Comparison of ENCODE assay signal across 14 mouse cellular contexts in the genomic region with DNA sequence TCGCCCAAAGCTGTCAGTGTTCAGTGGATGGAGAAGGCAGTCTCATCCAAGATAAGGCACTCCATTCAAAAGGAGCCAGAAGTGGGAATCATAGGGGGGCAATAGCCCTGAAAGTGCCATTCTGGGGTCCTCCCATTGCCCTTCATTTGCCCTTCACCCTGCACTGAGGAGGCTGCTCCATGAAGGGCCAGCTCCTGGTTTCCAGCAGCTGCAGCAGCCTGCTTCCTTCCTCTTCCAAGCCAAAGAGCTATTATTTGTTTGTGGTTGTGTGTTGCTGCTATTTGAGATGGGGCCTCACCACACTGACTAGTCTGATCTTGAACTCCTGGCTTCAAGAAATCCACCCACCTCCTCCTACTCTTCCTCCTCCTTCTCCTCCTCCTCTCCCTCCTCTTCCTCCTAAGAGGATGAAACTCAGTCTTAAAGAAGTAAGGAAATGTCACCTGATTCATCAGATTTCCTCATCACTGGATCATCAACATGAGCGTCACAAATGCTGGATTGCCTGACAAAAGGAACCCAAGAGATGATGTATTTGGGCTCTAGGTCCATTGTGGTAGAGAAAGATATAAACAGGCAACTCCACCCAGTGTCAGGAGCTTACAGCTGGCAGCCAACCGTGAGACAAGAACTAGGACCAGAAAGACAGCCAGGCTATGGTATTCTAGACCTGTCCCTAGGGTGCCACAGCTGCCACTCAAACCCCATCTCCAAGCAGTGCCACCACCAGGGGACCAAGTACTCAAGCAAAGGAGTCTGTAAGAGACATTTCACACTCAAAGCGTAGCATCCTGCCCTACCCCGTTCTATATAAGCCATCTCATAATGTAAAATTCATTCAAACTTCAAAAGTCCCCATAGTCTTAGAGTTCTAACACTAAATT. TPM values are rescaled to one million over a fixed set of nuclear protein-coding genes. Genes with fewer than 3 reads are reported as not detected.
DNase-seq lines count a peak whose midpoint lies in the region; ATAC-seq and TF ChIP-seq lines count a peak whose summit lies in the region.
"Had no signal": no experiment of that assay in that cellular context is flagged by ENCODE, and none has a peak within 500 bp of the region (broad histone marks: within the 10 kb centered on the region; RNA-seq: fewer than 3 reads in every experiment).

No protein-coding gene starts in this region.

- no peak overlapping the region for H3K4me3 ChIP-seq in liver, postnatal 0 days (ENCODE audit: low read depth, low read length)
- no peak overlapping the region for H3K4me3 ChIP-seq in liver, embryonic 11.5 days (ENCODE audit: low read depth, low read length)
- H3K4me3 ChIP-seq in MEL (ENCODE audit: control insufficient read depth in 1 of 2, insufficient read depth in 1 of 2, low read depth in 2 of 2, low read length in 2 of 2) = no peak overlapping the region
- H3K4me3 ChIP-seq in heart, embryonic 10.5 days = no peak overlapping the region
- H3K4me3 ChIP-seq: erythroblast, embryonic 14.5 days; forebrain, embryonic 15.5 days; hindbrain, embryonic 15.5 days; midbrain, embryonic 13.5 days; stomach, embryonic 15.5 days had no signal

- DNase-seq in liver, postnatal 0 days = peak; percentile 49
- no peak for DNase-seq in liver, embryonic 11.5 days (ENCODE audit: low spot score)
- peak; percentile 73 to 79 for DNase-seq in B cell, adult 2 months
- no peak for DNase-seq in MEL (ENCODE audit: low read depth, low spot score)
- no peak for DNase-seq in heart, embryonic 10.5 days (ENCODE audit: low spot score)
- no peak for DNase-seq in adrenal gland, postnatal 36 days
- DNase-seq: heart, adult 18-20 months; lung, embryonic 14.5 days had no signal

- peaks cover 39% of the 10 kb centered on the region for H3K4me1 ChIP-seq in liver, postnatal 0 days (ENCODE audit: insufficient read depth)
- peaks cover 24% of the 10 kb centered on the region for H3K4me1 ChIP-seq in liver, embryonic 11.5 days (replicated peaks; ENCODE audit: control insufficient read depth, insufficient read depth, low read length)
- peaks cover 8 to 48% of the 10 kb centered on the region in 2 experiments for H3K4me1 ChIP-seq in MEL (ENCODE audit: control insufficient read depth in 1 of 2, insufficient read depth in 2 of 2, low read length in 2 of 2)
- H3K4me1 ChIP-seq in heart, embryonic 10.5 days = peaks cover 23% of the 10 kb centered on the region; the same call in 1 of the 2 replicates

- no peak for TF ChIP-seq EP300 in liver, postnatal 0 days (IDR thresholded peaks at IDR 0.05; ENCODE audit: low read depth)
- TF ChIP-seq EP300 in MEL (IDR thresholded peaks at IDR 0.05; ENCODE audit: low read depth in 1 of 2, low read length in 2 of 2) = no peak

- WGBS in liver, postnatal 0 days (ENCODE audit: insufficient replicate concordance) = 62% methylated on average over 5 of the region's 5 CpGs
- WGBS in liver, embryonic 11.5 days = 64% methylated on average over 5 of the region's 5 CpGs
- WGBS in heart, embryonic 10.5 days = 78% methylated on average over 5 of the region's 5 CpGs

- H3K9me3 ChIP-seq in liver, postnatal 0 days (ENCODE audit: low read length) = no peaks in the 10 kb centered on the region
- H3K9me3 ChIP-seq in liver, embryonic 11.5 days (ENCODE audit: control insufficient read depth, low read length) = no peaks in the 10 kb centered on the region
- H3K9me3 ChIP-seq in MEL (replicated peaks; ENCODE audit: insufficient read depth, low read length) = no peaks in the 10 kb centered on the region
- no peaks in the 10 kb centered on the region for H3K9me3 ChIP-seq in heart, embryonic 10.5 days
- H3K9me3 ChIP-seq: forebrain, embryonic 15.5 days; hindbrain, embryonic 15.5 days; midbrain, embryonic 13.5 days; stomach, embryonic 15.5 days had no signal

- H3K27ac ChIP-seq in liver, postnatal 0 days (ENCODE audit: low read depth) = no peak overlapping the region
- no peak overlapping the region for H3K27ac ChIP-seq in liver, embryonic 11.5 days (ENCODE audit: low read depth, low read length)
- H3K27ac ChIP-seq in MEL (ENCODE audit: control insufficient read depth, low read depth, low read length) = 0 out of 2 replicates have a peak overlapping the region, but pooled peaks have one; percentile 5
- H3K27ac ChIP-seq in heart, embryonic 10.5 days = no peak overlapping the region
- H3K27ac ChIP-seq: forebrain, embryonic 15.5 days; hindbrain, embryonic 15.5 days; midbrain, embryonic 13.5 days; stomach, embryonic 15.5 days had no signal

- no peak for TF ChIP-seq RAD21 in MEL (IDR thresholded peaks at IDR 0.05; ENCODE audit: low read depth, low read length)

- no peaks in the 10 kb centered on the region for H3K36me3 ChIP-seq in liver, postnatal 0 days (replicated peaks; ENCODE audit: insufficient read depth, low read length)
- no peaks in the 10 kb centered on the region for H3K36me3 ChIP-seq in liver, embryonic 11.5 days (ENCODE audit: control insufficient read depth, insufficient read depth, low read length)
- peaks cover 3 to 41% of the 10 kb centered on the region in 2 experiments for H3K36me3 ChIP-seq in MEL (ENCODE audit: control insufficient read depth in 1 of 2, insufficient read depth in 2 of 2, low read length in 2 of 2)
- no peaks in the 10 kb centered on the region for H3K36me3 ChIP-seq in heart, embryonic 10.5 days
- H3K36me3 ChIP-seq: forebrain, embryonic 15.5 days; hindbrain, embryonic 15.5 days; midbrain, embryonic 13.5 days; stomach, embryonic 15.5 days had no signal

- TF ChIP-seq CTCF in liver, postnatal 0 days (IDR thresholded peaks at IDR 0.05; ENCODE audit: low read depth) = peak; percentile 35
- no peak for TF ChIP-seq CTCF in MEL (IDR thresholded peaks at IDR 0.05 in 2 of 3, conservative IDR thresholded peaks at IDR 0.05 in 1 of 3; ENCODE audit: control insufficient read depth in 1 of 3, insufficient read depth in 1 of 3, low read depth in 2 of 3, low read length in 3 of 3, poor library complexity in 1 of 3, severe bottlenecking in 1 of 3)

- no peak for ATAC-seq in liver, postnatal 0 days
- ATAC-seq in liver, embryonic 11.5 days (replicated peaks; ENCODE audit: low FRiP score) = no peak
- ATAC-seq in megakaryocyte-erythroid progenitor cell, adult 5-6 weeks (replicated peaks; ENCODE audit: low FRiP score, low TSS enrichment, poor library complexity, severe bottlenecking) = peak; percentile 71
- ATAC-seq: forebrain, embryonic 15.5 days; midbrain, embryonic 13.5 days had no signal

- H3K9ac ChIP-seq in liver, postnatal 0 days (replicated peaks) = no peak overlapping the region
- no peak overlapping the region for H3K9ac ChIP-seq in liver, embryonic 11.5 days (ENCODE audit: low read depth, low read length)
- no peak overlapping the region for H3K9ac ChIP-seq in MEL (ENCODE audit: control insufficient read depth, low read depth, low read length, poor library complexity, severe bottlenecking)
- H3K9ac ChIP-seq: forebrain, embryonic 15.5 days; hindbrain, embryonic 15.5 days; lung, embryonic 14.5 days; midbrain, embryonic 13.5 days; stomach, embryonic 15.5 days had no signal

- no peak for TF ChIP-seq POLR2A in MEL (IDR thresholded peaks at IDR 0.05; ENCODE audit: control insufficient read depth in 1 of 2, insufficient read depth in 1 of 2, low read depth in 1 of 2, low read length in 2 of 2, poor library complexity in 1 of 2)

- no peak overlapping the region for H3K4me2 ChIP-seq in liver, postnatal 0 days (ENCODE audit: low read depth, low read length)
- no peak overlapping the region for H3K4me2 ChIP-seq in liver, embryonic 11.5 days
- H3K4me2 ChIP-seq: forebrain, embryonic 15.5 days; hindbrain, embryonic 15.5 days; lung, embryonic 14.5 days; midbrain, embryonic 13.5 days; stomach, embryonic 15.5 days had no signal

- peaks cover 80% of the 10 kb centered on the region for H3K79me2 ChIP-seq in MEL (ENCODE audit: control insufficient read depth, insufficient read depth, low read length, poor library complexity)

- no peaks in the 10 kb centered on the region for H3K27me3 ChIP-seq in liver, postnatal 0 days (ENCODE audit: insufficient read depth, low read length)
- H3K27me3 ChIP-seq in liver, embryonic 11.5 days (replicated peaks; ENCODE audit: control insufficient read depth, insufficient read depth, low read length) = no peaks in the 10 kb centered on the region
- H3K27me3 ChIP-seq in MEL (ENCODE audit: control insufficient read depth in 1 of 2, insufficient read depth in 2 of 2, low read length in 2 of 2) = no peaks in the 10 kb centered on the region
- H3K27me3 ChIP-seq in heart, embryonic 10.5 days (ENCODE audit: insufficient read depth, poor library complexity, severe bottlenecking) = no peaks in the 10 kb centered on the region; the same call in 1 of the 2 replicates
- H3K27me3 ChIP-seq: forebrain, embryonic 15.5 days; hindbrain, embryonic 15.5 days; midbrain, embryonic 13.5 days; stomach, embryonic 15.5 days had no signal

TF ChIP-seq in MEL, 35 proteins besides CTCF, POLR2A, EP300 and RAD21:
- TF ChIP-seq MAX (IDR thresholded peaks at IDR 0.05; ENCODE audit: low read length) (no peak), TCF12 (IDR thresholded peaks at IDR 0.05; ENCODE audit: low read depth, low read length) (no peak), E2F4 (IDR thresholded peaks at IDR 0.05; ENCODE audit: borderline replicate concordance, low read depth, low read length) (no peak), MAZ (IDR thresholded peaks at IDR 0.05; ENCODE audit: low read depth, low read length) (no peak)
TF ChIP-seq in MEL: peak in this region for 0.

RNA-seq across cellular contexts. Expression of a gene that starts 11.3 kb away (rescaled TPM):
- polyA plus RNA-seq in liver, postnatal 0 days (2015; fragmentation: Nextera tagmentation; extraction: Ambion mirVana) = 4.2 and 5.4 TPM in 2 replicates
- polyA plus RNA-seq in liver, embryonic 11.5 days (2014; fragmentation: Nextera tagmentation; extraction: Ambion mirVana) = 12.8 and 14.1 TPM in 2 replicates
- total RNA-seq in MEL (2012; rRNA removed) = 14.3 and 14.9 TPM in 2 replicates
- polyA plus RNA-seq in MEL (2012; ENCODE audit: insufficient read depth in 1 of 2, insufficient read length in 2 of 2, low read depth in 1 of 2, low replicate concordance in 2 of 2, missing spikeins in 1 of 2) = 10 to 100 TPM in 1 of 2 experiments, not detected in 1; 18.1 TPM
- total RNA-seq in megakaryocyte-erythroid progenitor cell, adult 5-6 weeks (2014; fragmentation: Nextera tagmentation) = 16.0 and 18.4 TPM in 2 replicates
- total RNA-seq in megakaryocyte-erythroid progenitor cell, adult 5-6 weeks (2017) = 11.0 and 13.8 TPM in 2 replicates
- 3.3 and 7.6 TPM in 2 replicates for polyA plus RNA-seq in heart, embryonic 10.5 days (2016; fragmentation: Nextera tagmentation; extraction: Ambion mirVana)
- total RNA-seq in adrenal gland, postnatal 36 days (2021) = 10 to 100 TPM; 38.9 to 58.6 TPM

Comparison
In these comparisons a context has a peak if more than half of its experiments do, and no peak if none do; other contexts are left out.
1. DNase-seq: peak in liver, postnatal 0 days (single experiment) and B cell, adult 2 months (2 of 2); none in liver, embryonic 11.5 days (single experiment), MEL (single experiment), heart, embryonic 10.5 days (single experiment) and adrenal gland, postnatal 36 days (0 of 2).